Mouse (Mus musculus) midbrain, embryonic 14.5 days (tissue): Measurements from ENCODE around the gene Akr1a1. TPM values are rescaled to one million over a fixed set of nuclear protein-coding genes. Genes with fewer than 3 reads are reported as not detected.
A peak's percentile ranks its signal among the peaks of the same experiment; 100 is the strongest.

ENCODE experiments used
- ATAC-seq: fragments of 200-750 bp; cut with Nextera tagmentation; 2 replicates; pipeline ENCODE4 v1.8.0; 2017; ENCODE audit warnings: moderate number of reproducible peaks, moderate library complexity; ENCODE audit not compliant: low FRiP score, low TSS enrichment
- DNase-seq: peaks from one replicate; pipeline ENCODE4 v3.0.0-alpha.2; 2015
- H3K27ac ChIP-seq: fragments of 300-500 bp; sonication (generic); replicated peaks from 2 replicates; pipeline ENCODE4 v1.5.1; 2014; ENCODE audit warnings: mild to moderate bottlenecking, low read depth, low read length, moderate library complexity
- H3K27me3 ChIP-seq: fragments of 300-500 bp; sonication (generic); 2 replicates; pipeline ENCODE4 v1.6.1; 2014; ENCODE audit warnings: low read length, control low read depth, mixed read lengths; ENCODE audit not compliant: control insufficient read depth, insufficient read depth
- H3K36me3 ChIP-seq: fragments of 300-500 bp; sonication (generic); 2 replicates; pipeline ENCODE4 v1.6.1; 2014; ENCODE audit warnings: low read length, control low read depth; ENCODE audit not compliant: control insufficient read depth, insufficient read depth
- H3K4me1 ChIP-seq: fragments of 300-500 bp; sonication (generic); 2 replicates; pipeline ENCODE4 v1.6.1; 2014; ENCODE audit warnings: mild to moderate bottlenecking, antibody characterized with exemption, low read length, control low read depth; ENCODE audit not compliant: control insufficient read depth, insufficient read depth
- H3K4me2 ChIP-seq: fragments of 300-500 bp; sonication (generic); 2 replicates; pipeline ENCODE4 v1.6.1; 2014; ENCODE audit warnings: mild to moderate bottlenecking, low read length, moderate library complexity
- H3K4me3 ChIP-seq: fragments of 300-500 bp; sonication (generic); replicated peaks from 2 replicates; pipeline ENCODE4 v1.5.1; 2014; ENCODE audit warnings: low read depth, low read length
- H3K9ac ChIP-seq: fragments of 300-500 bp; sonication (generic); replicated peaks from 2 replicates; pipeline ENCODE4 v1.6.1; 2014; ENCODE audit warnings: mild to moderate bottlenecking, low read length, moderate library complexity
- H3K9me3 ChIP-seq: fragments of 300-500 bp; sonication (generic); 2 replicates; pipeline ENCODE4 v1.6.1; 2016; ENCODE audit warnings: low read length, control low read depth, mixed read lengths; ENCODE audit not compliant: control insufficient read depth
- WGBS: fragments of 180-500 bp; shearing (Covaris S2); extraction: QIAGEN DNeasy Blood & Tissue Kit; methylation state at CpG from one replicate; pipeline ENCODE4 v1.1.7; 2014; 5-methylcytosine and 5-hydroxymethylcytosine counted together
- polyA plus RNA-seq: library from polyadenylated mRNA; unstranded; fragments of >200 nt; fragmentation: Nextera tagmentation; extraction: Ambion mirVana; gene quantifications from 2 replicates; pipeline ENCODE4 v1.2.1, GENCODE M21; 2014

Gene Akr1a1
- 638 and 660 TPM in 2 replicates for polyA plus RNA-seq

- under 1% methylated on average over 39 of the region's 39 CpGs for WGBS
- H3K4me2 ChIP-seq = peak within 1 kb of the TSS; percentile 85
- ATAC-seq (peak; percentile 99), DNase-seq (peak; percentile 96)
- H3K27me3 ChIP-seq = no peaks in the 10 kb centered on the region
- peaks cover 12% of the 10 kb centered on the region for H3K36me3 ChIP-seq
- peak within 1 kb of the TSS; percentile 79 for H3K4me3 ChIP-seq
- peak within 1 kb of the TSS; percentile 79 for H3K27ac ChIP-seq
- peak within 1 kb of the TSS; percentile 73 for H3K9ac ChIP-seq
- H3K4me1 ChIP-seq = peaks cover 25% of the 10 kb centered on the region
- no peaks in the 10 kb centered on the region for H3K9me3 ChIP-seq
Measured at GRCm38 (mm10) chr4:116650924-116651796, at the start of gene Akr1a1. TSS of gene Akr1a1 (minus strand) at chr4:116651680.

- Histone ChIP-seq H3K9ac (no peak overlapping the region), H3K9me3 (no peaks in the 10 kb centered on the region), H3K27me3 (no peaks in the 10 kb centered on the region), H3K27ac (no peak overlapping the region), H3K4me2 (no peak overlapping the region), H3K36me3 (peaks cover 28% of the 10 kb centered on the region), H3K4me1 (no peaks in the 10 kb centered on the region), H3K4me3 (no peak overlapping the region)
- 87% methylated on average over 1 of the region's 1 CpGs for WGBS
- DNase-seq (no peak), ATAC-seq (no peak)
Measured at GRCm38 (mm10) chr4:116700964-116701363, 49.5 kb upstream of the Akr1a1 start.

- ATAC-seq (no peak), DNase-seq (no peak)
- H3K36me3 ChIP-seq = peaks cover 42% of the 10 kb centered on the region
- H3K4me3 ChIP-seq = no peak overlapping the region
- H3K9me3 ChIP-seq = no peaks in the 10 kb centered on the region
- no peak overlapping the region for H3K9ac ChIP-seq
- H3K27ac ChIP-seq = no peak overlapping the region
- H3K4me1 ChIP-seq = no peaks in the 10 kb centered on the region
- H3K4me2 ChIP-seq = no peak overlapping the region
- WGBS = 86% methylated on average over 2 of the region's 2 CpGs
- no peaks in the 10 kb centered on the region for H3K27me3 ChIP-seq
Measured at GRCm38 (mm10) chr4:116698693-116699342, 47.3 kb upstream of the Akr1a1 start.

- no peaks in the 10 kb centered on the region for H3K27me3 ChIP-seq
- H3K4me3 ChIP-seq = no peak overlapping the region
- H3K27ac ChIP-seq = no peak overlapping the region
- ATAC-seq (no peak), DNase-seq (no peak)
- H3K9ac ChIP-seq = no peak overlapping the region
- H3K9me3 ChIP-seq = no peaks in the 10 kb centered on the region
- H3K4me2 ChIP-seq = no peak overlapping the region
- 92% methylated on average over 2 of the region's 2 CpGs for WGBS
- H3K36me3 ChIP-seq = peaks cover 43% of the 10 kb centered on the region
- no peaks in the 10 kb centered on the region for H3K4me1 ChIP-seq
Measured at GRCm38 (mm10) chr4:116693785-116694184, 42.3 kb upstream of the Akr1a1 start.

GRCm38 (mm10) chr4:116692146-116692545, 40.7 kb upstream of the Akr1a1 start:
- DNase-seq = no peak
- H3K9me3 ChIP-seq = no peaks in the 10 kb centered on the region
- no peak overlapping the region for H3K4me2 ChIP-seq
- no peaks in the 10 kb centered on the region for H3K27me3 ChIP-seq
- peaks cover 2% of the 10 kb centered on the region; the same call in 1 of the 2 replicates for H3K4me1 ChIP-seq
- H3K27ac ChIP-seq = no peak overlapping the region
- peaks cover 37% of the 10 kb centered on the region for H3K36me3 ChIP-seq
- no peak for ATAC-seq
- no peak overlapping the region for H3K4me3 ChIP-seq
- H3K9ac ChIP-seq = no peak overlapping the region
- 88% methylated on average over 2 of the region's 2 CpGs for WGBS

GRCm38 (mm10) chr4:116689309-116689876, 37.9 kb upstream of the Akr1a1 start:
- no peak overlapping the region for H3K4me3 ChIP-seq
- H3K36me3 ChIP-seq = peaks cover 20% of the 10 kb centered on the region
- H3K4me2 ChIP-seq = no peak overlapping the region
- DNase-seq (no peak), ATAC-seq (no peak)
- no peak overlapping the region for H3K9ac ChIP-seq
- no peaks in the 10 kb centered on the region for H3K27me3 ChIP-seq
- 95% methylated on average over 4 of the region's 4 CpGs for WGBS
- no peak overlapping the region for H3K27ac ChIP-seq
- no peaks in the 10 kb centered on the region for H3K9me3 ChIP-seq
- peaks cover 18% of the 10 kb centered on the region for H3K4me1 ChIP-seq

GRCm38 (mm10) chr4:116687041-116687440, 35.6 kb upstream of the Akr1a1 start:
- H3K4me1 ChIP-seq = peaks cover 18% of the 10 kb centered on the region
- no peak overlapping the region for H3K27ac ChIP-seq
- peak overlapping the region; percentile 60; the same call in 1 of the 2 replicates for H3K4me3 ChIP-seq
- ATAC-seq (no peak), DNase-seq (no peak)
- peaks cover 6% of the 10 kb centered on the region; the same call in 1 of the 2 replicates for H3K36me3 ChIP-seq
- 10% methylated on average over 1 of the region's 1 CpGs for WGBS
- H3K9me3 ChIP-seq = no peaks in the 10 kb centered on the region
- H3K4me2 ChIP-seq = peak overlapping the region; percentile 73
- no peak overlapping the region for H3K9ac ChIP-seq
- H3K27me3 ChIP-seq = no peaks in the 10 kb centered on the region

GRCm38 (mm10) chr4:116685402-116686061, 34.1 kb upstream of the Akr1a1 start, which contains the start of gene Prdx1:
TSS of gene Prdx1 (plus strand) at chr4:116685544.
- peak within 1 kb of the TSS; percentile 73 for H3K4me2 ChIP-seq
- H3K9ac ChIP-seq = peak within 1 kb of the TSS; percentile 56
- H3K4me1 ChIP-seq = peaks cover 18% of the 10 kb centered on the region
- under 1% methylated on average over 56 of the region's 56 CpGs for WGBS
- DNase-seq (peak; percentile 92), ATAC-seq (peak; percentile 96)
- H3K27me3 ChIP-seq = no peaks in the 10 kb centered on the region
- H3K9me3 ChIP-seq = no peaks in the 10 kb centered on the region
- peak within 1 kb of the TSS; percentile 74 for H3K27ac ChIP-seq
- H3K36me3 ChIP-seq = no peaks in the 10 kb centered on the region
- peak within 1 kb of the TSS; percentile 60 for H3K4me3 ChIP-seq
